Mouse (Mus musculus) forebrain, embryonic 13.5 days (tissue): ENCODE data around the gene Cdh22. TPM values are rescaled to one million over a fixed set of nuclear protein-coding genes. Genes with fewer than 3 reads are reported as not detected.

Experiments used
- ATAC-seq: fragments of 200-750 bp; cut with Nextera tagmentation; 2 replicates; pipeline ENCODE4 v1.8.0; 2017
- H3K27ac ChIP-seq: fragments of 300-500 bp; sonication (generic); 2 replicates; pipeline ENCODE4 v1.5.1; 2015; ENCODE audit warnings: inconsistent platforms, mild to moderate bottlenecking, moderate library complexity
- H3K27me3 ChIP-seq: fragments of 300-500 bp; sonication (generic); 2 replicates; pipeline ENCODE4 v1.6.1; 2015; ENCODE audit warnings: mild to moderate bottlenecking, inconsistent platforms
- H3K36me3 ChIP-seq: fragments of 300-500 bp; sonication (generic); 2 replicates; pipeline ENCODE4 v1.6.1; 2015; ENCODE audit warnings: mild to moderate bottlenecking, inconsistent platforms; ENCODE audit not compliant: poor library complexity, severe bottlenecking
- H3K4me1 ChIP-seq: fragments of 300-500 bp; sonication (generic); 2 replicates; pipeline ENCODE4 v1.6.1; 2015; ENCODE audit warnings: inconsistent platforms
- H3K4me2 ChIP-seq: fragments of 300-500 bp; sonication (generic); 2 replicates; pipeline ENCODE4 v1.6.1; 2015; ENCODE audit warnings: inconsistent platforms, mild to moderate bottlenecking, moderate library complexity
- H3K4me3 ChIP-seq: fragments of 300-500 bp; sonication (generic); 2 replicates; pipeline ENCODE4 v1.5.1; 2015; ENCODE audit warnings: mild to moderate bottlenecking, inconsistent platforms
- H3K9ac ChIP-seq: fragments of 300-500 bp; sonication (generic); 2 replicates; pipeline ENCODE4 v1.6.1; 2015; ENCODE audit warnings: mild to moderate bottlenecking, inconsistent platforms
- H3K9me3 ChIP-seq: fragments of 300-500 bp; sonication (generic); replicated peaks from 2 replicates; pipeline ENCODE4 v1.6.1; 2016; ENCODE audit warnings: inconsistent platforms
- whole genome bisulfite sequencing: fragments of 180-500 bp; shearing (Covaris S2); methylation state at CpG from one replicate; pipeline ENCODE4 v1.1.7; 2015; 5-methylcytosine and 5-hydroxymethylcytosine counted together
- polyA plus RNA-seq: library from polyadenylated mRNA; unstranded; fragments of >200 nt; fragmentation: Nextera tagmentation; extraction: Ambion mirVana; gene quantifications from 2 replicates; pipeline ENCODE4 v1.2.1, GENCODE M21; 2015

The Cdh22 gene
- polyA plus RNA-seq, 1 experiment from 2014 or later = 5.0 TPM

DNA sequence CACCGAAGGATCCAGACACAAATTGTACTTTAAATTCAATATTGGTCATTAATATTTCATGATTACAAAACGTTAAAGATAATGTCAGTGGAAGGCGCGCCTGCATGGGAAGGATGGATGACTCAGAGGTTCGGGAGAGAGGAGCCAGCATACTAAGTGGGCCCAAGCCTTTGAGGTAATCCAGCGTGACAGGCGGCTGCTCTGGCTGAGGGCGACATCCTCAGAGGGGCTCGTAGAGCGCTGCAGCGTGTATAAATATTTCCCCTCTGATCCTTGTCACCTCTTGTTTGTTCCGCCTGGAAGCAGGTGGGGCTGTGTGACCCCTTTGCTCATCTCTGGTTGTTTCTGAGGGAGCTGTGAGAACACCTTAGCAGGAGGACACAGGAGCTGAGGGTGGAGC is 103.2 kb downstream of the Cdh22 start:
- no peaks in the 10 kb centered on the region for H3K9me3 ChIP-seq
- ATAC-seq = no peak
- H3K9ac ChIP-seq = no peak overlapping the region
- peaks cover 76% of the 10 kb centered on the region for H3K4me1 ChIP-seq
- no peak overlapping the region for H3K27ac ChIP-seq
- no peak overlapping the region for H3K4me2 ChIP-seq
- no peaks in the 10 kb centered on the region for H3K27me3 ChIP-seq
- 32% methylated on average over 12 of the region's 12 CpGs for WGBS
- no peak overlapping the region for H3K4me3 ChIP-seq
- H3K36me3 ChIP-seq = no peaks in the 10 kb centered on the region

DNA sequence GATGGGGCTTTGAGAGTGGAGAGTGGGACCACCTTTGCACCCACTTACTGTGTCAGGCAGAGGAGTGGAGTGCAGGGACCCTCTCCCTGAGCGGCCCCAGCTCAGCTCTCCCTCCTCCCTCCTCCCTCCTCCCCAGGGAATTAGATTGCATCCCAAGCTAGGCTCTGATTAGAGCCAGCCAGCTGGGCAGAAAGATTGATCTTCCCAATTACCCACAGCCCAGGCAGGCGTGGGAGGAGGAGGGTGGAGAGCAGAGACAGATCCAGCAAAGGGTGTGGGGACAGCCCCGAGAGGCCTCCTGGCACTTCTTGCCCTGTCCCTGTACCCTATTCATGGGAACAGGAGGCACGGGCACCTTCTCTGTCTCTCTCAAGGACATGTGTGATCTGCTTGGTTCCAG is 105.5 kb downstream of the Cdh22 start:
- no peak for ATAC-seq
- 0 out of 2 replicates have a peak, but pooled peaks cover 4% of the 10 kb centered on the region for H3K27me3 ChIP-seq
- H3K4me1 ChIP-seq = peaks cover 56% of the 10 kb centered on the region
- H3K4me2 ChIP-seq = no peak overlapping the region
- H3K36me3 ChIP-seq = no peaks in the 10 kb centered on the region
- H3K9me3 ChIP-seq = no peaks in the 10 kb centered on the region
- 36% methylated on average over 4 of the region's 4 CpGs for WGBS
- no peak overlapping the region for H3K4me3 ChIP-seq
- H3K9ac ChIP-seq = no peak overlapping the region
- H3K27ac ChIP-seq = no peak overlapping the region

DNA sequence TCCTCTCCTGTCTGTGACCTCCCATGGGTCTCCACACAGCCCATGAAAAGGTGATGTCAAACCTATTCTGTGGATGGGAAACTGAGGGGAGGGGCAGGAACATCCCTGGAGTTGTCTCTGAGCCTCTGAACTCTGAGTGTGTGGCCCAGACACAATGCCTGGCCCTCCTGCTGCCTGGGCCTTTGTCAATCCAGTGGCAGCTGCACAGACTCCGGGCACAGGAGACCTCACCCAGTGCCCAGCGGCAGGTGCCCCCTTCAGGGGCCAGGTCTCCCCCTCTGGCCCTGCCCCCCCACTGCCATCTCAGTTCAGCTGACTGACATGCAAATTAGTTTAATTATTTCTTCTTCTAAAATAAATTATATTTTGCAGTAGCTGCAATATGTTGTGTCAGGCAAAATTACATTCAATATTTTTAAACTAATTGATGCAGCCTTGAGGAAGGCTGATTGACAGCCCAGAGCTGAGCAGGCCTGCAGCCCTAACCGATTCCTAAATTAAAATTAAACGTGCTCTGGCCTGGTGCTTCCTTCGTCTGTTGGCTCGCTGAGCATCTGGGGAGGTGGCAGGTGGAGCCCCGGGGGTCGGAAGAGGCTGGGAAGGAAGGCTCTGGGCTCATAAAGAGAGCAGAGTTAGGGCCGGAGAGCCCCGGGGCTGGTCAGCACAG is 107.6 kb downstream of the Cdh22 start:
- H3K4me1 ChIP-seq = peaks cover 40% of the 10 kb centered on the region
- H3K9ac ChIP-seq = 0 out of 2 replicates have a peak overlapping the region, but pooled peaks have one; percentile 21
- peak; percentile 33; the same call in 1 of the 2 replicates for ATAC-seq

DNA sequence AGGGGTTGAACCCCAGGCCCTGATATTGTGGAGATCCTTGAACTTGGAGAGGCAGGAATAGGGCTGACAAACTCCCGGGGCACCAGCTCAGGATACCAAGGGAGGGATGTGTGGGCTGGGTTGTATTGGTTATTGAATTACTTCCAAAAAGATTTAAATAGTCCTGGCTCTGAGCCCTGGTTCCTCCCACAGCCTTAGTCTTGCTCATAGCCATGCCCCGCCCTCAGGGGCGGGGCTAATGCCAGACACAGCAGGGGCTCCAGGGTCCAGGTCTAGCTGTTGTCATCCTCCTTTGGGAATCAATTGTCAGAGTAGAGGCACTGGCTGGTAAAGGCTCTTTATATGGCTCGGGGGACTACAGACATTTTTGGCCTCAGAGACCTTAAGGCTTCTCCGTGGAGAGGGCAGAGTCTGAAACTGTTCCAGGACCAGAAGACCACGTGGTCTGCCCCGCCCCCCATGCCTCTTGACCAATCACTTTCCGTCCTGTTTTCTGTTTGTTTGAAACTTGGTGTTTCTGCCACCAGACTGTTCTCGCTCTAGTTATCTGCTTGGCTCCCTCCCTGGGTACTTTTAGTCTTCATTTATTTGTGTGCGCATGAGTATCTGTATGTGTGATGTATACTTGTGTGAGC is 113.3 kb downstream of the Cdh22 start:
- Histone ChIP-seq H3K9me3 (no peaks in the 10 kb centered on the region), H3K4me3 (no peak overlapping the region), H3K36me3 (peaks cover 9% of the 10 kb centered on the region; the same call in 1 of the 2 replicates), H3K4me1 (peaks cover 37% of the 10 kb centered on the region), H3K4me2 (no peak overlapping the region), H3K9ac (no peak overlapping the region), H3K27ac (no peak overlapping the region), H3K27me3 (0 out of 2 replicates have a peak, but pooled peaks cover 7% of the 10 kb centered on the region)
- WGBS = 29% methylated on average over 10 of the region's 10 CpGs
- peak; percentile 28; the same call in 1 of the 2 replicates for ATAC-seq

More for the DNA sequence above, 107.6 kb downstream of the Cdh22 start:
- Histone ChIP-seq H3K4me2 (no peak overlapping the region), H3K36me3 (peaks cover 9% of the 10 kb centered on the region; the same call in 1 of the 2 replicates), H3K27me3 (0 out of 2 replicates have a peak, but pooled peaks cover 4% of the 10 kb centered on the region), H3K9me3 (no peaks in the 10 kb centered on the region), H3K27ac (peak overlapping the region; percentile 66), H3K4me3 (no peak overlapping the region)
- 13% methylated on average over 10 of the region's 10 CpGs for WGBS

DNA sequence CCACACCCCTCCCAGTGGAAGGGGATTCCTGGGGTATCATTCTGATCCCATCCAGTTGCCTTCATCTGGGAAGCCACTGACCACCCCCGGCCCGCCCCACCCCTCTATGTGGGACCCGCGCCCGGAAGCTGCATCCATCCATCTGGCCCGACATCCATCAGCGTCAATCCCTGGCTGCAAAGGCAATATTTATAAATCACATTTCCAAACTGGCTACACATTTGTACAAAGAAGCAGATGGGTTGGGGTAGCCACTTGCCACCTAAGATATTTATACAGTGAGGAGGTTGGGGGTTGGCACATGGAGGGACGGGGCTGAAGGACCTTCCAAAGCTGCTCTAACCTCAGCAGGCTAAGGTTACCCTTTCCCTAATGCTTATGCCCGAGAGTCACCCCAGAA is 113.9 kb downstream of the Cdh22 start:
- Histone ChIP-seq H3K9ac (no peak overlapping the region), H3K4me1 (peaks cover 38% of the 10 kb centered on the region), H3K27ac (no peak overlapping the region), H3K9me3 (no peaks in the 10 kb centered on the region), H3K36me3 (peaks cover 9% of the 10 kb centered on the region; the same call in 1 of the 2 replicates), H3K27me3 (0 out of 2 replicates have a peak, but pooled peaks cover 11% of the 10 kb centered on the region), H3K4me3 (no peak overlapping the region), H3K4me2 (no peak overlapping the region)
- peak; percentile 29; the same call in 1 of the 2 replicates for ATAC-seq
- WGBS = 70% methylated on average over 9 of the region's 9 CpGs

DNA sequence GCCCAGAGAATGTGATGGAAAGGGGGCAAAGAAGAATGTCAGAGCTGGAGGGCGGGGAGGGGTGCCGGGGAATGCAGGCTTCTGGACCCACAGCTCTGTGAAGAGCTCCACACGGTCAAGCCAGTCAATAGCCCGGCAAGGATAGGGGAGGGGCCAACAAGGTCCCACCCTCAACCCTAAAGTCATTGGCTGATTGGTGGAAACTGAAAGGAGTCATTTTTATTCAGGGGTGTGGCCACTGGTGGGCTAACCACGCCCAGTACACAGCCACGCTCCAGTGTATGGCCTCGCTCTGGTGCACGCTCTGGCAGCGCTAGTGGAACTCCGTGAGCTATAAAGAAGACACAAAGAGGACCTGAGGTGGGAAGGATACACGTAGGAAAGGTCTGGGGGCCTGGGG is 120.9 kb downstream of the Cdh22 start:
- no peak overlapping the region for H3K4me3 ChIP-seq
- no peak overlapping the region for H3K9ac ChIP-seq
- no peak overlapping the region for H3K27ac ChIP-seq
- H3K4me1 ChIP-seq = peaks cover 31% of the 10 kb centered on the region; the same call in 1 of the 2 replicates
- peak; percentile 33; the same call in 1 of the 2 replicates for ATAC-seq
- peaks cover 58% of the 10 kb centered on the region for H3K27me3 ChIP-seq
- H3K4me2 ChIP-seq = no peak overlapping the region
- WGBS = 24% methylated on average over 11 of the region's 11 CpGs
- H3K9me3 ChIP-seq = no peaks in the 10 kb centered on the region
- no peaks in the 10 kb centered on the region for H3K36me3 ChIP-seq

DNA sequence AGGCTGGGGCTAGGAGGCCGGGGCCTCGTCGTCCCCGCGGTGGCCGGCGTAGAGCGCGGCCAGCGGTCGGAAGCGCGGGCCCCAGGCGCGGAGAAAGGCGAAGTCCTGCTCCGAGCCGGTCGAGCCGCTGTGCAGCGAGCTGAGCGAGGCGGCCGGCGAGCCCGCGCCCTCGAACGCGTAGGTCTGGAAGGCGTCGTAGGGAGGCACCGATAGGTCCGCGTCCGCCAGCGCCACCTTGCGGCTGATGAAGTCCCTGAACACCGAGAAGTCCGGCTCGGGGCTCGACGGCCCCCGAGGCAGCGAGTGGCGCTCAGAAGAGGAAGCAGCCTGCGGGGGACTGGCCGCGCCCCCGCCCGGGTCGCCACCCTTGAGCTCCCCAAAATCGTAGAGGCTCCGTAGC is 122.5 kb downstream of the Cdh22 start:
- peak overlapping the region; percentile 43; the same call in 1 of the 2 replicates for H3K9ac ChIP-seq
- peaks cover 61% of the 10 kb centered on the region for H3K27me3 ChIP-seq
- H3K9me3 ChIP-seq = no peaks in the 10 kb centered on the region
- H3K4me3 ChIP-seq = peak overlapping the region; percentile 21
- ATAC-seq = peak; percentile 71
- peaks cover 29% of the 10 kb centered on the region; the same call in 1 of the 2 replicates for H3K4me1 ChIP-seq
- under 1% methylated on average over 54 of the region's 54 CpGs for WGBS
- no peaks in the 10 kb centered on the region for H3K36me3 ChIP-seq
- H3K4me2 ChIP-seq = peak overlapping the region; percentile 43
- H3K27ac ChIP-seq = no peak overlapping the region

DNA sequence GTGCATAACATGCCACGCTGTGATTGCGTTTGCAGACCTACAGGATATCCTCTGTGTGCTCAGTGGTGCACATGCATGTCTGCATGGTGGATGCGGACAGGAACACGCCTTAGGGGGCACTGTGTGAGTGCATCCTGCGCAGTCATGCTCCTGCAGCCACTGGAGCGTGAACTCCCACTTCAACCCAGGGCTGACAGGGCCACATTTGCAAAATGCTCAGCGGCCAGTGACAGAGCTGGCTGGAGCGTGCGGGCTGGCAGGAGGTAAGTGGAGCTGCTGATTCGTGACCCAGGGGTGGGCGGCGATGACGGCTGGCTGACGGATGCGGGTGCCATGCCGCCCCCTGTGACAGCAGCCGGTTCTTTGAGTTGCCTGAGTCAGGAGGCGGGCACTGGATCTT is 128.1 kb downstream of the Cdh22 start:
- Histone ChIP-seq H3K27ac (no peak overlapping the region), H3K9ac (0 out of 2 replicates have a peak overlapping the region, but pooled peaks have one; percentile 18), H3K36me3 (no peaks in the 10 kb centered on the region), H3K9me3 (no peaks in the 10 kb centered on the region), H3K27me3 (peaks cover 50% of the 10 kb centered on the region), H3K4me2 (no peak overlapping the region; the same call in 1 of the 2 replicates), H3K4me3 (no peak overlapping the region), H3K4me1 (peaks cover 21% of the 10 kb centered on the region)
- 27% methylated on average over 18 of the region's 18 CpGs for WGBS
- no peak for ATAC-seq

DNA sequence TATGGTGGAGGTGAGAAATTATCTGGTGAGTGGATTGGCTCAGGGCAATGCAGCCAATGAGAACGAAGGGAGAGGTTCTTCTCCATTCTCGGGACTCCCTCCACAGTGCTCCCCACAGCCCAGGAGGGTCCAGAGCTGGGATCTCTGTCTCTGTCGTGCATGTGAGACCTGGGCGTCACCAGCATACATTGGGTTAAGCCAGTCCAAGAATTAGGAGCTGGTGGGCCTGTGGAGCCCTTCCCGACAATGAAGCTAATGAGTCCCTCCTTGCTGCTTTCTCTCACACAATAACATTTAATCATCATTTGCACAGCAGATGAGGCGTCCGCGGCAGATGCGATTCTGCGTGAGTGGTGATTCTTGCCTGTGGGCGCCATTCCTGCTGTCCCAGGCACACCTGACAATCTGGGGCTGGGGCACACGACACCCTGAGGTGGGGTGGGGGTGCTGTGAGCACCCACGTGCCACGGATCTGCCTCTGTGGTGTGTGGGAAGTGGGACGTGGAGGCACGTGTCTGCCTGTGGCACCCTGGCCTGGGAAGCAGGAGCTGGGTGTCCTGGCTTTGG is 129.1 kb downstream of the Cdh22 start:
- H3K4me2 ChIP-seq = no peak overlapping the region
- H3K4me1 ChIP-seq = peaks cover 29% of the 10 kb centered on the region
- peaks cover 41% of the 10 kb centered on the region for H3K27me3 ChIP-seq
- H3K4me3 ChIP-seq = no peak overlapping the region
- peak; percentile 57; the same call in 1 of the 2 replicates for ATAC-seq
- H3K9ac ChIP-seq = no peak overlapping the region
- no peaks in the 10 kb centered on the region for H3K9me3 ChIP-seq
- WGBS = 36% methylated on average over 16 of the region's 16 CpGs
- H3K36me3 ChIP-seq = no peaks in the 10 kb centered on the region
- H3K27ac ChIP-seq = peak overlapping the region; percentile 45

DNA sequence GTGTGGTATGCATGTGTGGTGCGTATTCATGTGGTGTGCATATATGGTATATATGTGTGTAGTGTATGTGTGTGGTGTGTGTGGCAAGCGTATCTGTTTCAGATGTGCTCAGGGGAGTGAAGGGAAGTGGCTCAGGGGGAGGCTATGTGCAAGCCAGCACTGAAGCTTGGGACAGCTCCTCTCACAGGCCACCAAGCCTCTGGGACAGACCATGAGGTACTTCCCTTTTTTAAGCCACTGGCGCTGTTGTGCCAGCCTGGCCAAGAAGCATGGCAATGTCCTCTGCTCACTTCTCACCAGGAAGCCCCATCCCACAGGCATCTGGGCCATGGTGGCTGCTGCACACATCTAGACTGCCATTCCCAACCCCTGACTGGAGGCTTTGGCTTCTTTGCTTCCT is 131.7 kb downstream of the Cdh22 start:
- no peak for ATAC-seq
- Histone ChIP-seq H3K27me3 (peaks cover 32% of the 10 kb centered on the region), H3K27ac (no peak overlapping the region), H3K9ac (no peak overlapping the region), H3K4me3 (no peak overlapping the region), H3K4me1 (peaks cover 30% of the 10 kb centered on the region), H3K9me3 (no peaks in the 10 kb centered on the region), H3K4me2 (no peak overlapping the region), H3K36me3 (no peaks in the 10 kb centered on the region)
- 94% methylated on average over 3 of the region's 3 CpGs for WGBS

DNA sequence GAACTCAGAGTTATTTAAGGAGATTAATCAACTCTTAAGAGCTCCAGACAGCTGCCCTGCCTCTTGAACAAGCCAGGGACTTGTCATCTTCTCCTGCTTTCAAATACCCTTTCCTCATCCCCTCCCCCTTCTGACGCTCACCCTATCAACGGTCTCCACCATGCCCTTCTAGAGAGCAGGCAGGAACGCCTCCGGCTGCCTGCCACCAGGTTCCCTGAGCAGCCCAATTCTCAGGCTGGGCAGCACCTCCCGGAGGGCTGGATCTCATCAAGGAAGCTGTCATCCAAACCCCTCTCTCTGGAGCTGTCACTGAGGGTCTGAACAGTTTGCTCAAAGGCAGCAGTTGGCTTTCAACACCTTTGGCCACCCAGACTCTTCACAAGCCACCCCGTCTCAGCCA is 133.9 kb downstream of the Cdh22 start:
- WGBS = 9% methylated on average over 6 of the region's 6 CpGs
- Histone ChIP-seq H3K4me1 (peaks cover 34% of the 10 kb centered on the region), H3K27me3 (peaks cover 33% of the 10 kb centered on the region), H3K27ac (no peak overlapping the region), H3K4me3 (no peak overlapping the region), H3K9me3 (no peaks in the 10 kb centered on the region), H3K36me3 (no peaks in the 10 kb centered on the region), H3K9ac (no peak overlapping the region), H3K4me2 (no peak overlapping the region)
- no peak for ATAC-seq

DNA sequence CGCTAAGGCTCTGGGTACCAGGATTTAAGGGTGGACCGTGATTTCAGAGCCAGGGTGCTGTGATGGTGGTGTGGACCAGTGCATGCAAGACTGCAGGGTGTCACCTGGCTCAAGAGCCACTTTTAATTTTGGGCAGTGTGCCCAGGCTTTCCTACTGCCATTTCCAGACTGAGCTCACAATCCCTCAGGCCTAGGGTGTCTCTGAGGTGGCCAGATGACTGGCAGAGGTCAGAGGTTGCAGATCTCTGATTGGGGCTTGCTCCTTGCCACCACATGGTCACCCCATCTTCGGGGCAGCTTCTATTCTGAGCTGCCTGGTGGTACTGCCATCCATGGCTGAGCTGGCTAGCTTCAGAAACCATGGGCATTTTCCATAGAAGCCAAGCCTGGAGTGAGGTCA is 135.8 kb downstream of the Cdh22 start:
- Histone ChIP-seq H3K36me3 (no peaks in the 10 kb centered on the region), H3K9ac (no peak overlapping the region), H3K27ac (no peak overlapping the region), H3K4me1 (peaks cover 36% of the 10 kb centered on the region), H3K4me3 (no peak overlapping the region), H3K4me2 (no peak overlapping the region), H3K27me3 (peaks cover 28% of the 10 kb centered on the region), H3K9me3 (no peaks in the 10 kb centered on the region)
- WGBS = 80% methylated on average over 3 of the region's 3 CpGs
- no peak for ATAC-seq
